Mouse (Mus musculus) heart, postnatal 4 days (tissue): ENCODE data around the gene Cnot6l. TPM values are rescaled to one million over a fixed set of nuclear protein-coding genes. Genes with fewer than 3 reads are reported as not detected.

Experiments
- total RNA-seq, 2 experiments: library from RNA; stranded (reverse); gene quantifications; 2 replicates each; pipeline ENCODE4 v1.2.3; 2021

Cnot6l gene
- total RNA-seq, 2 experiments from 2014 or later, result 83.2 to 94.3 TPM

Other genes starting within 250 kb of the Cnot6l start
- gene Cxcl13, start 207.2 kb downstream of the Cnot6l start, total RNA-seq, result under 1 TPM in 1 of 2 experiments, not detected in 1; 0.32 TPM
- 10 to 100 TPM; 25.8 to 26.2 TPM for gene Mrpl1, start 45.3 kb upstream of the Cnot6l start, total RNA-seq
- gene Fras1, start 209.8 kb upstream of the Cnot6l start, total RNA-seq, result 10 to 100 TPM; 20.9 to 27.2 TPM